Mouse (Mus musculus) liver, postnatal 0 days (tissue): Measurements from ENCODE around the gene Gimap4.

Source experiments
- CTCF ChIP-seq: sonication (generic); IDR thresholded peaks from 2 replicates; pipeline ENCODE4 v1.5.1; 2016; ENCODE audit warnings: antibody characterized with exemption, low read depth
- EP300 ChIP-seq: IDR thresholded peaks from 2 replicates; pipeline ENCODE4 v1.6.1; 2016; ENCODE audit warnings: antibody characterized with exemption, low read depth, mild to moderate bottlenecking

DNA sequence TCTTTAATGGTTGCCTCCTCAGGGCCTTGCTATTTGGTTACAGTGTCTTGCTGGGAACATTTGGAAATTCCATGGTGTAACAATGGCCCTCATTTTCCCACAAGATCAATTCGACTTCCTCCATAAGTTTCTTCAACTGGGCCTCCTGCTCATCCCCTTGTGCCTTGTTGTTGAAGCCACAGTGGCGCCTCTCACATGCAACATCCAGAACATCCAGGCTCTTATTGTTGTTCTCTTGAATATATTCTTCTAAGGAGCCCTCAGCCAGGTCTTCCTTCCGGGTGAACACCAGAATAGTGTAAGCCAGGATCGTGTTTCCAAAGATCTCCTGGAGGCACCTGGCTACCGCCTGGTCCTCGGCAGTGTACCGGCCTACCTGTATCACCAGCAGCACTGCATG lies 17.8 kb downstream of the Gimap4 start:
- no peak for TF ChIP-seq CTCF
- no peak for TF ChIP-seq EP300
